Mouse (Mus musculus) heart, postnatal 0 days (tissue): ENCODE results near the gene Setdb1.

Experiments
- CTCF ChIP-seq: IDR thresholded peaks from 2 replicates; pipeline ENCODE4 v1.5.1; 2016; ENCODE audit warnings: antibody characterized with exemption, control low read depth, low read depth
- EP300 ChIP-seq: IDR thresholded peaks from 2 replicates; pipeline ENCODE4 v1.6.1; 2016; ENCODE audit warnings: antibody characterized with exemption, low read depth

DNA sequence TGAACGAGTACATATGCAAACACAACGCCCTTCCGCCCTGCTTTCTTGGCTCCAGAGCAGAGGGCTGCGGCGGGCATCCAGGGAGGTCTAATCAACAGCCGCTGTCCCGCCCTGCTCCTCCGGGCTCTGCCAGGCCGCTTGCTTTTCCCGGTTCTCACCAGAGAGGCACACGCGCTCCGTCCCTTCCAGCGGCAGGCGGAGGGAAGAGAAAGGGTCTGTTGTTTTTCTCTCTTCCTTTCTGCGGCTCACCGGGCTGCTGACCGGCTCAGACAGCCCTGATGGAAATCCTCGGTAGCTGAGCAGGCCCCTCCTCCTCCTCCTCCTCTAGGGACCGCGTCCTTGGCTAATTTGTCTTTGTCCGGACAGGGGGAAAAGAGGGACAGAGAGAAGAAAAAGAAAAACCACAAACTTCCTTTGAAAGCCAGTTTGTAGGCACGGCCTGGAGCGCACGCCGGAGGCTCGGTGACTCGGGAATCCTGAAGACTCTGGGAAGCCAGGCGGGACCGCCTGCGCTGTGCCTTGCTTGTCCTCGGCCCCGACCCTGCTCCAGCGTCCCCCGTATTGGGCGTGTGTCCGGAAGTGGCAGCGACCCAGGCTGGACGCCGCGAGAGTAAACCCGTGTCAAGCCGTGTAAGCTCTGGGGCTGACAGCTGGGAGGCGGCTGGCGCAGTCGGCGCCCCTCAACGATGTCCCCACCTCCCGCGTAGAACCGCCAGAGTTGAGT, 74.0 kb downstream of the Setdb1 start:
- 0 out of 2 replicates have a peak, but pooled peaks have one; percentile 10 for TF ChIP-seq CTCF
- no peak for TF ChIP-seq EP300
